Mouse (Mus musculus): ENCODE measurements around the gene Psph.

Psph gene

DNA sequence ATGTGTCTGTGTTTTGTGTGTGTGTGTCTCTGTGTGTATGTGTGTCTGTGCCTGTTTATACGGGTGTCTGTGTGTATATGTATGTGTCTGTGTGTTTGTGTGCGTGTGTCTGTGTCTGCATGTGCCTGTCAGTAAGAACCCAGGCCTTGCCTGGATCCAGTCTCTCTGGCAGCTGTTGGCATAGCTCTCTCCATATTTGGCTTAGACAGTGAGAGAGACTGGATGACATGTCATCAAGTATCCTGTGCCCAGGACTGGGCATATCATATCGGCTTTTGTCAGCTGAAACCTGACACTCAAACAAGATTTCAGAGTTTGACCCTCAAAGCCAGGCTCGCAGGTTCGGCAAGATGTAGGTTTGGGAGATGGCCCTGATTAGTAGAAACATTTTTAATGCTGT, 56.2 kb downstream of the Psph start:
- no peak for DNase-seq (ENCODE audit: low spot score)

DNA sequence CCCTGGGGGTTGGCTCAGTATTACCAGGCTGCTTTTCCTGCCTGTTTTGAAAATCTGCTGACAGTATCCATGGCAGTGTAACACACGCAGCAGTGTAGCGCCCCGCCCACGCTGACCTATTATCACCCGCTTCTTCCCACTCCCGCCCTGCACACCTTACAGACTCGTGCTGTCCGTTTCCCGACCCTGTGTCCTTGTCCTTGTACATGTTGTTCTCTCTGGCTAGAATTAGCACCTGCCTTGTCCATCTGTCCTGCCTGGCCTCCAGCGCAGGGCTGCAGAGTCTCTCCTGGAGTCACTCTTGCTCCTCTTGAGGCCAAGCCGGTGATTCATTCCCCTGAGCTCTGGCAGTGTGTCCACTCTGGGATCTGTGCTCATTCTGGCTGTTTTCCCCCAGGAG, 56.9 kb downstream of the Psph start:
- no peak for DNase-seq (ENCODE audit: low spot score)

DNA sequence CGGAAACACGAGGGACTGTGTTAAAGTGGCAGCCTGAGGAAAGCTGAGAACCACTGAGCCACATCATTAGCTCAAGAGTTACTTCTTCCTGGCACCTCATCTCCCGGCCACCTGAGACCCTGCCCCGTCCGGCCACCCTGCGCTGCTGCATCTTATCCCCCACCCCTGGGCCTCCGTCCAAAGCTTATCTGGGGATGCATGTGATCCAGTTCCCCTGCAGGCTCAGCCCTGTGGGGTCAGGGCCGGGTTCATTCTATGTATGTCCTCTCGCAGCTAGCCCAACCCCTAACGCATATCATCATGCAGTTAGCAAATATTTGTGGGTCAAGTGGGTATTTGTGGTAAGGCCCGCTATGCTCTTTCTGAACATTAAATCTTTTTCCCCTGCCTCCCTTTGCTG, 58.0 kb downstream of the Psph start:
- no peak for DNase-seq (ENCODE audit: low spot score)

DNA sequence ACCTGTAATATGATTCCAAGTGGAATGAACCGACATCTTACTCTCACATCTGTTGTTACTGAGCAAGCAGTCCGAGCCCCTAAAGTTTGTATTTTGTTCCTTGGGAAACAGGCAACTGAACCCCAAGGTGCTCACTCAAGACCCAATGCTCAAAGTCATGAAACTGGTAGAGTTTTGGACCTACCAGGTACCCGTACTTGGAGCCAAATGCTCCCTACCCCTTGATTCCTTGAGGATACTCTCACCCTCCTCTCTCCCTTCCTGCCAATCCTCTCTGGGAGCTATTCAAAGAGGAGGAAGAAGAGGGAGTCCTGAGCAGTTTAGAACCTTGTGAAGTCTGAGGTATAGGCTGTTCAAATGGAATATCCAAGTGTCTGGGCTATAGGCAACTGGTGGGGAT, 60.5 kb downstream of the Psph start:
- no peak for DNase-seq (ENCODE audit: low spot score)

DNA sequence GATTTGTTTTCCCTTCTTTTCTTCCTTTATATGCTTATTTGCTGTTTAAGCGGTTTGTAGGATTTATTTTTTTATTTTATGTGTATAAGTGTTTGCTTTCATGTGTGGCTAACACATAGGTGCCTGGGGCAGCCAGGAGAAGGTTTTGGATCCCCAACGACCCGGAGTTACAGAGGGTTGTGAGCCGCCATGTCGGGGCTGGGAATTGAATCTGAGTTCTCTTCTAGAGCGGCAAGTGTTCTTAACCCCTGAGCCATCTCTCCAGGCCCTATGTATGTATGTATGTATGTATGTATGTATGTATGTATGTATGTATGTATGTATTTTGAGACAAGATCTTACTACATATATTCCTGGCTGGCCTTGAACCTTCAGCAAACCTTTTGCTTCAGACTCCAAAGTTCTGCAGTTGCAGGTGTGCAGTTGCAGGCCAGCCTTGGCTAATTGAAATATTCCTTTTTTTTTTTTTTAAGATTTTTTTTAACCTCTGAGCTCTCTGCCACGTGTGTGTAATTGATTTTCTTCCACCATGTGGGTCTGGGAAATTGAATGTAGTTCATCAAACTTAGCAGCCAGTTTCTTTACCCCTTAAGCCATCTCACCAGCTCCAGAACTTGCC, 61.4 kb downstream of the Psph start:
- peak; percentile 21 for DNase-seq (ENCODE audit: low spot score)

DNA sequence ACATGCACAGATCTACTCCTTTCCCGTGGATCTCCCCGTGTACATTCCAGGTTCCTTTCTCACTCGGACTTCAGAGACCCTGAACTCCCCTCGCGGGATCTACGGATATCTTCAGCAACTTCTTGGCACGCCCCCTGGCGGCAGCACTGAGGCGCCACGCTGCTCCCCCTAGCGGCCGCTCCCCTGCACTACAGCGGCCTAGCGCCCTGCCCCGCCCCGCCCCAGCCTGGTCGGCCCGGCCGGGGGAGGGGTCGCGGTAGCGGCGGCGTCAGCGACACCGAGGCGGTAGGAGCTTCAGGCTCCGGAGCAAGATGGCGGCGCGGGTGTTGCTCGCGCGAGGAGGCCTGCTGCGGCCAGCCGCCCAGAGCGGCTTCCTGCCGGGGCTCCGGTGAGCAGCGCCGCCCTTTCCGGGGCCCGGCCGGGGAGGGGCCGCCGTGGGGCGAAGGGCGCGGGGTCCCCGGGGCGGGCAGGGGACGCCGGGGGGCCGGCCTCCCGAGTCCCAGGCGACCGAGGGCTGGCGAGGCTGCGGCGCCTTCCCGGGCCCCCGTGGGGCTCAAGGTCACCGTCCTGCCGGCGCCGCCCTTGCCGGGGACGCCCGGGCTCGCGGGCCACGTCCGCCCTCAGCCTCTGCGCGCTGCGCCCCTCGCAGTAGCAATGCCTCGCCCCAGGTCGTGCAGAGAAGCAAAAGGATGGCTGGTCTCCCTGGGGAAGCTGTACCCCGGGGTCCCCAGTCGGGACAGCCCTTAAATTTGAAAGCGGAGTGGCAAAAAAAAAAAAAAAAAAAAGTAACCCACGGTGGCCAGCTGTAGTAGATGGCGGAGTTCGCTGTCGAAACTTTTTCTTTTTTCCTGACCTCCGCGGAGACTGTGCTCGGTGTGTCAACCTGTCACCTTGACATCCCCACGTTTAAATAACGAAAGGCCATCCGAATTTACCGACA, 62.1 kb downstream of the Psph start, which contains the start of gene Nipsnap2:
Gene Nipsnap2 (plus strand): TSS at position 230 of the 940 bp plus-strand sequence.
- peak; percentile 89 for DNase-seq (ENCODE audit: low spot score)

DNA sequence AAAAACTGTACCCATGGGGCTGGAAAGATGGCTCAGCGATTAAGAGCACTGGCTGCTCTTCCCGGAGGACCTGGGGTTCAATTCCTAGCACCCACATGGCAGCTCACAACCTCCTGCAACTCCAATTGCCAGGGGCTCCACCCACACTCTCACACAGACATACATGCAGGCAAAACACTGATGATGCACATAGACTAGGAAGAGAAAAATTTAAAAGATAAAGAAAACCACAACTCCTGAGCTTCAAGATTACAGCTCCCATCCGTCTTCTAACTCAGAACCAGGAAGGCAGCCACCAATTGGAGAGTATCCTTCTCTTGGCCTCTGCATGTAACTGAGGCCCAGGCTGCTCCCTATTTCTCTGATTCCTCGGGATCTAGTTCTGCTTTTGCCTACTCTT, 63.0 kb downstream of the Psph start:
- no peak for DNase-seq (ENCODE audit: low spot score)

DNA sequence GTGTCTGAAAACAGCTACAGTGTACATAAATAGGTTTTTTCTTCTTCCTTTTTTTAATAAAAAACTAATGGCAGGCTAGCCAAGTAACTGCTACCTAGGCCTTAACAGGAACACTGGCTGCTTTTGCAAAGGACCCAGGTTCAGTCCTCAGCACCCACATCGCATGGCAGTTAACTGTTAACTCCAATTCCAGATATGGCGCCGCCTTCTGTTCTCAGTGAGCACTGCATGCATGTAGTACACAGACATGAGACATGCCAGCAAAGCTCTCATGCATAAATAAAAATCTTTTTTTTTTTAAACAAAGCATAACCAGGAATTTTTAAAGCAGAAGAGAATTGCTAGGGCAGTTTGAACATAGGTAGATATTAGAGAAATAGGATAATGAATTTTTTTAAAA, 67.1 kb downstream of the Psph start:
- no peak for DNase-seq (ENCODE audit: low spot score)

DNA sequence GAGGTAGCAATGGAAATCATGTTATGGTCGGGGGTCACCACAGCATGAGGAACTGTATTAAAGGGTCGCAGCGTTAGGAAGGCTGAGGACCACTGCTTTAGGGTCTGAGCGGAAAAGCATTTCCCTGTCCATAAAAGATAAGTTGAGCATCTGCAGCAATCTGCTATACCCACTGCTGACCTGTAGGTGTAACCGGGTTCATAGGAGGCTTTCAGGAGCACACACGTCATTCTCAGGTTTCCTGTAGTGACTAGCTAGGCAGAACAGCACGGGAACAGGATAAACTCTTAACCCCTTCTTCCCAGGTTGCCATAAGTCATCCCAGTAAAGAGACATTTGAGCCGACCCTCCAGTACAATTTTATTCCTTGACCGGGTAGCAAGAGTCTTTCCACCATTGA, 70.2 kb downstream of the Psph start:
- DNase-seq (ENCODE audit: low spot score) = no peak

Measured in embryo, embryonic 10 days (tissue).